Mouse (Mus musculus) spleen, adult 2 months (tissue): ENCODE measurements at regions not wholly inside any gene's neighbourhood (a gene's known extent, or its start where the extent isn't known, plus 50 kb on each side); places are given as distances from the start of the nearest gene placed in this dataset.

Experiments
- DNase-seq, 2 experiments: peaks; one replicate each; pipeline versions ENCODE4 v3.0.0 to v3.0.0-alpha.2; 2012 to 2021; ENCODE audit warnings: low spot score in 2 of 2, low read depth in 1 of 2
- H3K27ac ChIP-seq: fragments of 200-500 bp; 2 replicates; pipeline ENCODE4 v1.5.1; 2012; ENCODE audit warnings: low read length, inconsistent platforms; ENCODE audit not compliant: insufficient read depth
- H3K27me3 ChIP-seq: fragments of 200-500 bp; 2 replicates; pipeline ENCODE4 v1.6.1; 2012; ENCODE audit warnings: mild to moderate bottlenecking, moderate library complexity, low read length, inconsistent platforms; ENCODE audit not compliant: control insufficient read depth, insufficient read depth
- H3K36me3 ChIP-seq: fragments of 200-500 bp; 2 replicates; pipeline ENCODE4 v1.6.1; 2012; ENCODE audit warnings: mild to moderate bottlenecking, low read length, inconsistent platforms; ENCODE audit not compliant: control insufficient read depth, insufficient read depth
- H3K4me1 ChIP-seq: fragments of 200-500 bp; 2 replicates; pipeline ENCODE4 v1.6.1; 2011; ENCODE audit warnings: inconsistent platforms; ENCODE audit not compliant: control insufficient read depth, insufficient read depth, insufficient read length
- H3K4me3 ChIP-seq: fragments of 200-500 bp; 2 replicates; pipeline ENCODE4 v1.5.1; 2011; ENCODE audit warnings: mild to moderate bottlenecking, inconsistent platforms; ENCODE audit not compliant: insufficient read depth, insufficient read length; ENCODE audit errors: extremely low read depth
- CTCF ChIP-seq: fragments of 200-500 bp; IDR thresholded peaks from 2 replicates; pipeline ENCODE4 v1.5.1; 2011; ENCODE audit warnings: mild to moderate bottlenecking, inconsistent platforms; ENCODE audit not compliant: insufficient read depth, insufficient read length, insufficient replicate concordance; ENCODE audit errors: extremely low read depth
- POLR2A ChIP-seq: fragments of 200-500 bp; IDR thresholded peaks from 2 replicates; pipeline ENCODE4 v1.6.1; 2011; ENCODE audit warnings: low read depth, low read length, inconsistent platforms
- WGBS: fragments of 180-500 bp; shearing (Covaris S2); methylation state at CpG from one replicate; pipeline ENCODE4 v1.1.7; 2018; 5-methylcytosine and 5-hydroxymethylcytosine counted together

DNA sequence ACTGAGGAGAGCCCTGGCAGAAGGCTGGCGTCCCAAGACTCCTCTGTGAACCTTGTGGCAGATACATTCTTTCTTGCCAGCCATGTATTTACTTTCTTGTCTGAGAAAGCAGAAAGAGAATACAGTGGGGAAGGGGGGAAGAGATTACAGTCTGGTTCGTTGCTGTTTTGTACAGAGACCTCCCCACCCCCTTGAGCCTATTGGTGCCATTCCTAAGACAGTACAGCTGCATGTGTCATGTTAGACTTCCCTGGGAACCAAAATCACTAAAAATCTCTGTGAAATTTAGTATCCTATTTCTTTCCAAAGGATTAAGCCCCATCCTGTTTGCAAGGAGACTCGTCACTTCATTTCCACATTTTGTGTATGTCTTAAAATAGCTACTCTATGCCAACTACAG, 411.4 kb upstream of the Rgma start:
- Histone ChIP-seq H3K4me3 (no peak overlapping the region), H3K4me1 (no peaks in the 10 kb centered on the region), H3K27me3 (no peaks in the 10 kb centered on the region), H3K27ac (no peak overlapping the region), H3K36me3 (no peaks in the 10 kb centered on the region)
- 74% methylated on average over 3 of the region's 3 CpGs for WGBS
- TF ChIP-seq POLR2A: no peak
- TF ChIP-seq CTCF: no peak
- DNase-seq: no peak

DNA sequence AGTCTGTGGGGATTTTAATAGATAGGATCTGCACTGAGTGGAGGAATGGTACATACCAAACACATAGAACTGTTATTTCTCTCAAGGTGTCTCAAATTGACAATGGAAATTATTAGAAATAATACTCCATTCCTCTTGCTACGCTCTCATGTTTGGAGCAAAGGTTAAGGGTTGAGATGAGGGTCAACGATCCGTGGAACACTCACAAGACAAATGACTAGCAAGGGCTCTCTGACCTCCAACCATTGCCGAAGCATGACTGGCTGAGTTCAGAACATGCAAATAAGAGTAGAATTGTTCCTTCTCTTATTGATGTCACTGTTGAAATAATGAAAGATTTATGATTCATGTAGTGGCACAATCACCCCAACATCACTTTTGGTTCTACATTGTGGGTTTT, 407.1 kb upstream of the Rgma start:
- Histone ChIP-seq H3K36me3 (no peaks in the 10 kb centered on the region), H3K27ac (no peak overlapping the region), H3K27me3 (no peaks in the 10 kb centered on the region), H3K4me3 (no peak overlapping the region), H3K4me1 (no peaks in the 10 kb centered on the region)
- TF ChIP-seq POLR2A: no peak
- TF ChIP-seq CTCF: no peak
- DNase-seq: no peak
- 78% methylated on average over 4 of the region's 4 CpGs for WGBS

- no peaks in the 10 kb centered on the region for H3K36me3 ChIP-seq
- no peak overlapping the region for H3K4me3 ChIP-seq
- no peaks in the 10 kb centered on the region for H3K27me3 ChIP-seq
- no peak overlapping the region for H3K27ac ChIP-seq
- no peak for DNase-seq
- H3K4me1 ChIP-seq: no peaks in the 10 kb centered on the region
- 84% methylated on average over 5 of the region's 5 CpGs for WGBS
- TF ChIP-seq CTCF (no peak), POLR2A (no peak)
Measured at GRCm38 (mm10) chr7:72971506-72972267, 403.6 kb upstream of the Rgma start.

DNA sequence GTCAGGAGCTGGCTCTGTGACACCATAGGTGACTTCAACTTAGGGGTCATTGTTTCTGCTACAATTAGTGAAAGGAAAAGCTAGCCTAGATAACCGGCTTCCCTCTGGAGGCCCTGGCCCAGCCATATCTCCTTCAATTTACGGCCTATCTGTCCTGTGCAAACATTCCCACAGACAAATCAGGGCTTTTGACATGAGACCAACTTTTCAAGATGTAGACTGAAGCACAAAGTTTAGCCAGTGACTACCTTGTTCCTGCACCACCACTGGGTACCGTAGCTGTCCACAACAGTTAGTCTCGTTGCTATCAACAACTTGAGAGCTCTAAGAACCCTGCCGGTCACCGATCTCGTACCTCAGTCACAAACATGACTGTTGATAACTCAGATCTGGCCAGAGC, 402.9 kb upstream of the Rgma start:
- no peaks in the 10 kb centered on the region for H3K36me3 ChIP-seq
- no peak overlapping the region for H3K27ac ChIP-seq
- no peak for DNase-seq
- WGBS: 82% methylated on average over 7 of the region's 7 CpGs
- TF ChIP-seq POLR2A (no peak), CTCF (no peak)
- no peaks in the 10 kb centered on the region for H3K4me1 ChIP-seq
- no peaks in the 10 kb centered on the region for H3K27me3 ChIP-seq
- no peak overlapping the region for H3K4me3 ChIP-seq

- Histone ChIP-seq H3K4me3 (no peak overlapping the region), H3K27me3 (no peaks in the 10 kb centered on the region), H3K27ac (no peak overlapping the region), H3K4me1 (no peaks in the 10 kb centered on the region), H3K36me3 (no peaks in the 10 kb centered on the region)
- no peak for DNase-seq
- no peak for TF ChIP-seq CTCF
- no peak for TF ChIP-seq POLR2A
- WGBS: 87% methylated on average over 3 of the region's 3 CpGs
Measured at GRCm38 (mm10) chr7:72973771-72974170, 401.5 kb upstream of the Rgma start.

DNA sequence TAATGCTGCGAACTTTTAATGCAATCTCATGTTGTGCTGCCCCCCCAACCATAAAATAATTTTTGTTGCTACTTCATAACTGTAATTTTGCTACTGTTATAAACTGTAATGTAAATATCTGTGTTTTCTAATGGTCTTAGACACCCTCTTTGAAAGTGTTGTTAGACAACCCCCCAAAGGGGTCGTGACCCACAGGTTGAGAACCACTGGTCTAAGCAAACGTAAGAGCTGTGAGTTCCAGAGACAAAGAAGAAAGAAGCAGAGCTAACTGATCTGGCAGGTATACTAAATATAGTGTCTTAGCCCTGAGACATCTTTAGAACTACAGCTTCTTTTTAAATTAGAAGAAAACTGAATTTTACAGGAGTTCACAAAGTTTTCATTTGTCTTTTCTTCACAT, 400.9 kb upstream of the Rgma start:
- Histone ChIP-seq H3K4me3 (no peak overlapping the region), H3K4me1 (no peaks in the 10 kb centered on the region), H3K36me3 (no peaks in the 10 kb centered on the region), H3K27ac (no peak overlapping the region), H3K27me3 (no peaks in the 10 kb centered on the region)
- TF ChIP-seq POLR2A (no peak), CTCF (no peak)
- no peak for DNase-seq
- WGBS: 83% methylated on average over 3 of the region's 3 CpGs
